ENCODE assay signal across 20 mouse cellular contexts in genomic region chr19:5580776-5581175, GRCm38 (mm10). TPM values are rescaled to one million over a fixed set of nuclear protein-coding genes. Genes with fewer than 3 reads are reported as not detected.
"Had no signal": no experiment of that assay in that cellular context is flagged by ENCODE, and none has a peak within 500 bp of the region (broad histone marks: within the 10 kb centered on the region; RNA-seq: fewer than 3 reads in every experiment).

No protein-coding gene starts in this region.

- H3K27ac ChIP-seq: lung, embryonic 15.5 days; macrophage; midbrain, embryonic 12.5 days; neural tube, embryonic 12.5 days; stomach, embryonic 15.5 days; stomach, postnatal 0 days had no signal

- H3K4me2 ChIP-seq: lung, embryonic 15.5 days; midbrain, embryonic 12.5 days; neural tube, embryonic 12.5 days; stomach, embryonic 15.5 days had no signal

- H3K36me3 ChIP-seq: lung, embryonic 15.5 days; midbrain, embryonic 12.5 days; neural tube, embryonic 12.5 days; stomach, embryonic 15.5 days had no signal

- H3K9ac ChIP-seq: liver, postnatal 0 days; lung, embryonic 15.5 days; midbrain, embryonic 12.5 days; neural tube, embryonic 12.5 days; stomach, embryonic 15.5 days had no signal

- H3K9me3 ChIP-seq: lung, embryonic 15.5 days; megakaryocyte, embryonic 14.5 days; midbrain, embryonic 12.5 days; neural tube, embryonic 12.5 days; stomach, embryonic 15.5 days had no signal

- H3K4me3 ChIP-seq: lung, embryonic 15.5 days; megakaryocyte, embryonic 14.5 days; midbrain, embryonic 12.5 days; neural tube, embryonic 12.5 days; stomach, embryonic 15.5 days had no signal

- DNase-seq: liver, postnatal 0 days; lung, adult 2 months; lung, postnatal 14 days; lung, postnatal 36 days; midbrain, embryonic 14.5 days; right cerebral cortex, postnatal 14 days; thymus, adult 2 months; thymus, postnatal 25 days; thymus, postnatal 4 days had no signal

- H3K4me1 ChIP-seq: lung, embryonic 15.5 days; midbrain, embryonic 12.5 days; neural tube, embryonic 12.5 days; stomach, embryonic 15.5 days had no signal

- ATAC-seq: liver, postnatal 0 days; lung, postnatal 0 days had no signal

- H3K27me3 ChIP-seq: lung, embryonic 15.5 days; midbrain, embryonic 12.5 days; neural tube, embryonic 12.5 days; stomach, embryonic 15.5 days had no signal

RNA-seq across cellular contexts. Expression of gene Ovol1, which starts 20.3 kb away (rescaled TPM):
- total RNA-seq: megakaryocyte progenitor cell, adult 5-6 weeks; monocyte, adult 5-6 weeks had no signal
- polyA plus RNA-seq: midbrain, embryonic 14.5 days; neural tube, embryonic 14.5 days had no signal
